ENCODE assay signal across 11 mouse cellular contexts in the genomic region with DNA sequence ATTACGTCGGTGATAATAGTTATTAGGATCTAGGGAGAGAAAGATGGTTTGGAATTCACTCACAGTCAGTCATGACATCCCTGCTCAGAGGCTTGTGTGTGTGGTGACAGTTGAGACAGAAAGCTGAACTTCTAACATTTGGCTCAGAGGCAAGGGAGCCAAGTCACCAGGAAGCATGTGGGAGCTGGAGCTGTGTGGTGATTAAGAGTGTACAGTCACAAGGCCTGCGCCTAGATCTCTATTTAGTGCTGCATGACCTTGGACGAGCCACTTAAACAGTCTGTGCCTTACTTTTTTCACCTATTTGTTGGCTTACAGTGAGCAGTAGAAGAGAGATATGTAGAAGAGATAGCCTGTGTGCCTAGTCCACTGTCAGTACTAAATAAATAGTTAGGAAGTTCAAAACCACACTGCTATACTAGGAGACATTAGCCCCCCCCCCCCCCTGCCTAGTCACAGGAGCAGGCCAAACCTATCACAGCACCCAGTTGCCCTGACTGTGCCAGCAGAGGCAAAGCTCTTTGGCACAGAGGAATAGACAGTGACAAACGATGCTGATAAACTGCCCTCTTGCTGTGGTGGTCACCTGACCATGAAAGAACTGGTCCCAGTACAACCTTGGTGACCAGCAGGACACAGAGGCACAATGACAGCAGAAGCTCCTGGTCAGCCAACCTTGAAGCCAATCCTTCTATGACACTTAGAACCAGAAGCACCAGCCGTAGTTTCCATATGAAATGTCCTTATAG.
"Had no signal": no experiment of that assay in that cellular context is flagged by ENCODE, and none has a peak within 500 bp of the region (broad histone marks: within the 10 kb centered on the region; RNA-seq: fewer than 3 reads in every experiment).

No protein-coding gene starts in this region.

- DNase-seq: kidney, postnatal 14 days; kidney, postnatal 4 days; left cerebral cortex, postnatal 4 days; liver, postnatal 0 days; lung, embryonic 14.5 days; right cerebral cortex, adult 18-20 months; right cerebral cortex, postnatal 14 days; right cerebral cortex, postnatal 4 days; thymus, adult 2 months; thymus, postnatal 14 days; thymus, postnatal 4 days had no signal
